Mouse (Mus musculus): ENCODE results near the gene Itga7. TPM values are rescaled to one million over a fixed set of nuclear protein-coding genes. Genes with fewer than 3 reads are reported as not detected.

Gene Itga7
- total RNA-seq (2014; fragmentation: Nextera tagmentation) = not detected in 2 replicates
- not detected in 2 replicates for total RNA-seq (2017)

GRCm38 (mm10) chr10:128933574-128933973, at the start of gene Itga7:
Gene Itga7 (plus strand): TSS chr10:128933818.
- peak; percentile 71 for ATAC-seq (replicated peaks; ENCODE audit: poor library complexity, severe bottlenecking)

GRCm38 (mm10) chr10:128888941-128889827, 44.4 kb upstream of the Itga7 start:
- 0 out of 2 replicates have a peak, but pooled peaks have one; percentile 20 for ATAC-seq (replicated peaks; ENCODE audit: poor library complexity, severe bottlenecking)

- ATAC-seq (replicated peaks; ENCODE audit: poor library complexity, severe bottlenecking) = no peak
Observed at GRCm38 (mm10) chr10:128889846-128890245, 43.8 kb upstream of the Itga7 start.

GRCm38 (mm10) chr10:128890383-128891295, 43.0 kb upstream of the Itga7 start:
- ATAC-seq (replicated peaks; ENCODE audit: poor library complexity, severe bottlenecking) = peak; percentile 22

- ATAC-seq (replicated peaks; ENCODE audit: poor library complexity, severe bottlenecking) = peak; percentile 25; the same call in 1 of the 2 replicates
Observed at GRCm38 (mm10) chr10:128891296-128892094, 42.1 kb upstream of the Itga7 start, which contains the start of gene Gdf11. Gene Gdf11 (minus strand): TSS chr10:128891718.

GRCm38 (mm10) chr10:128892246-128892645, 41.4 kb upstream of the Itga7 start:
- no peak for ATAC-seq (replicated peaks; ENCODE audit: poor library complexity, severe bottlenecking)

GRCm38 (mm10) chr10:128895437-128895836, 38.2 kb upstream of the Itga7 start:
- peak; percentile 59 for ATAC-seq (replicated peaks; ENCODE audit: poor library complexity, severe bottlenecking)

GRCm38 (mm10) chr10:128895952-128896693, 37.5 kb upstream of the Itga7 start:
- peak; percentile 18 for ATAC-seq (replicated peaks; ENCODE audit: poor library complexity, severe bottlenecking)

GRCm38 (mm10) chr10:128896807-128897206, 36.8 kb upstream of the Itga7 start:
- ATAC-seq (replicated peaks; ENCODE audit: poor library complexity, severe bottlenecking) = no peak

GRCm38 (mm10) chr10:128897501-128897900, 36.1 kb upstream of the Itga7 start:
- ATAC-seq (replicated peaks; ENCODE audit: poor library complexity, severe bottlenecking) = no peak

GRCm38 (mm10) chr10:128899759-128900490, 33.7 kb upstream of the Itga7 start:
- ATAC-seq (replicated peaks; ENCODE audit: poor library complexity, severe bottlenecking) = peak; percentile 62

GRCm38 (mm10) chr10:128900698-128901097, 32.9 kb upstream of the Itga7 start, which contains the start of gene Cd63:
Gene Cd63 (plus strand): TSS chr10:128900989.
- peak; percentile 26 for ATAC-seq (replicated peaks; ENCODE audit: poor library complexity, severe bottlenecking)

GRCm38 (mm10) chr10:128901409-128901808, 32.2 kb upstream of the Itga7 start:
- ATAC-seq (replicated peaks; ENCODE audit: poor library complexity, severe bottlenecking) = no peak

GRCm38 (mm10) chr10:128902409-128902988, 31.1 kb upstream of the Itga7 start:
- ATAC-seq (replicated peaks; ENCODE audit: poor library complexity, severe bottlenecking) = peak; percentile 76

- no peak for ATAC-seq (replicated peaks; ENCODE audit: poor library complexity, severe bottlenecking)
Observed at GRCm38 (mm10) chr10:128904812-128905211, 28.8 kb upstream of the Itga7 start.

- no peak for ATAC-seq (replicated peaks; ENCODE audit: poor library complexity, severe bottlenecking)
Observed at GRCm38 (mm10) chr10:128908778-128909448, 24.7 kb upstream of the Itga7 start.

GRCm38 (mm10) chr10:128909567-128910028, 24.0 kb upstream of the Itga7 start:
- ATAC-seq (replicated peaks; ENCODE audit: poor library complexity, severe bottlenecking) = peak; percentile 69
